28 mouse cellular contexts compared by ENCODE assay signal in genomic region chr1:171089891-171090290, GRCm38 (mm10). TPM values are rescaled to one million over a fixed set of nuclear protein-coding genes. Genes with fewer than 3 reads are reported as not detected.
A peak's percentile ranks its signal among the peaks of the same experiment; 100 is the strongest.
DNase-seq lines count a peak whose midpoint lies in the region; ATAC-seq and TF ChIP-seq lines count a peak whose summit lies in the region.
"Had no signal": no experiment of that assay in that cellular context is flagged by ENCODE, and none has a peak within 500 bp of the region (broad histone marks: within the 10 kb centered on the region; RNA-seq: fewer than 3 reads in every experiment).

No protein-coding gene starts in this region.

- H3K27me3 ChIP-seq in E14TG2a.4 (ENCODE audit: insufficient read depth, low read length) = peaks cover 7% of the 10 kb centered on the region
- peaks cover 28% of the 10 kb centered on the region for H3K27me3 ChIP-seq in neural tube, embryonic 15.5 days (replicated peaks)
- H3K27me3 ChIP-seq: CH12.LX, Patski had no signal

- H3K9ac ChIP-seq in neural tube, embryonic 15.5 days (replicated peaks) = no peak overlapping the region
- H3K9ac ChIP-seq: embryonic facial prominence, embryonic 13.5 days; embryonic facial prominence, embryonic 15.5 days; forebrain, embryonic 13.5 days; forebrain, embryonic 15.5 days; forebrain, postnatal 0 days had no signal

- peak; percentile 94 for DNase-seq in ES-CJ7 (ENCODE audit: low read depth, low spot score)
- peak; percentile 93 for DNase-seq in R1 (ENCODE audit: low read depth, low spot score)
- DNase-seq in adrenal gland, postnatal 25 days = no peak
- no peak for DNase-seq in lung, postnatal 4 days
- DNase-seq: adrenal gland, adult 8-10 months; adrenal gland, postnatal 14 days; B cell, adult 2 months; cerebellum, adult 11 months; cerebellum, adult 18-20 months; cerebellum, adult 8-10 months; cerebellum, adult 9-11 months; cerebellum, postnatal 14 days; cerebellum, postnatal 36 days; embryo, embryonic 11 days; forebrain, postnatal 0 days had no signal

- peak overlapping the region; percentile 76 for H3K4me3 ChIP-seq in E14TG2a.4 (replicated peaks; ENCODE audit: low read length)
- no peak overlapping the region for H3K4me3 ChIP-seq in neural tube, embryonic 15.5 days (replicated peaks)
- H3K4me3 ChIP-seq: embryonic facial prominence, embryonic 13.5 days; embryonic facial prominence, embryonic 15.5 days; erythroblast, embryonic 14.5 days; forebrain, embryonic 10.5 days; forebrain, embryonic 13.5 days; forebrain, embryonic 15.5 days had no signal

- H3K27ac ChIP-seq in neural tube, embryonic 15.5 days (replicated peaks) = no peak overlapping the region
- H3K27ac ChIP-seq: embryonic facial prominence, embryonic 13.5 days; embryonic facial prominence, embryonic 15.5 days; forebrain, embryonic 10.5 days; forebrain, embryonic 13.5 days; forebrain, embryonic 15.5 days had no signal

- 93% methylated on average over 1 of the region's 1 CpGs for WGBS in neural tube, embryonic 15.5 days

- H3K4me1 ChIP-seq in E14TG2a.4 (replicated peaks; ENCODE audit: low read depth, low read length) = peaks cover 22% of the 10 kb centered on the region
- peaks cover 5% of the 10 kb centered on the region; the same call in 1 of the 2 replicates for H3K4me1 ChIP-seq in neural tube, embryonic 15.5 days

- H3K4me2 ChIP-seq in neural tube, embryonic 15.5 days = no peak overlapping the region
- H3K4me2 ChIP-seq: embryonic facial prominence, embryonic 13.5 days; embryonic facial prominence, embryonic 15.5 days; forebrain, embryonic 13.5 days; forebrain, embryonic 15.5 days had no signal

- no peaks in the 10 kb centered on the region for H3K36me3 ChIP-seq in E14TG2a.4 (ENCODE audit: insufficient read depth, low read length)
- H3K36me3 ChIP-seq in neural tube, embryonic 15.5 days = no peaks in the 10 kb centered on the region
- H3K36me3 ChIP-seq: embryonic facial prominence, embryonic 13.5 days; embryonic facial prominence, embryonic 15.5 days; forebrain, embryonic 10.5 days; forebrain, embryonic 15.5 days; G1E had no signal

- peaks cover 32% of the 10 kb centered on the region for H3K9me3 ChIP-seq in E14TG2a.4 (ENCODE audit: low read length)
- H3K9me3 ChIP-seq in neural tube, embryonic 15.5 days (replicated peaks) = no peaks in the 10 kb centered on the region
- H3K9me3 ChIP-seq: embryonic facial prominence, embryonic 13.5 days; embryonic facial prominence, embryonic 15.5 days; forebrain, embryonic 10.5 days; forebrain, embryonic 13.5 days; forebrain, embryonic 15.5 days had no signal

- ATAC-seq in neural tube, embryonic 15.5 days (ENCODE audit: low FRiP score) = no peak
- ATAC-seq: activated CD4-positive, CD25-positive, alpha-beta regulatory T cell, adult 4 months; CD4-positive, CD25-positive, alpha-beta regulatory T cell, adult 4 months; forebrain, embryonic 13.5 days; forebrain, embryonic 15.5 days; forebrain, postnatal 0 days; Patski had no signal

- no peak for TF ChIP-seq CTCF in E14TG2a.4 (conservative IDR thresholded peaks at IDR 0.05; ENCODE audit: low read length)

RNA-seq across cellular contexts. Expression of gene Cfap126, which starts 23.8 kb away (rescaled TPM):
- 2.3 and 4.5 TPM in 2 replicates for total RNA-seq in adrenal gland, postnatal 25 days (2021)
- 4.4 and 6.3 TPM in 2 replicates for polyA plus RNA-seq in neural tube, embryonic 15.5 days (2015; fragmentation: Nextera tagmentation; extraction: Ambion mirVana)

RNA-seq across cellular contexts. Expression of gene Fcgr3, which starts 25.2 kb away (rescaled TPM):
- total RNA-seq in adrenal gland, postnatal 25 days (2021) = 5.5 and 7.4 TPM in 2 replicates
- polyA plus RNA-seq in neural tube, embryonic 15.5 days (2015; fragmentation: Nextera tagmentation; extraction: Ambion mirVana) = 11.5 and 11.8 TPM in 2 replicates
- polyA plus RNA-seq: CD4-positive, CD25-positive, alpha-beta regulatory T cell, adult 4 months; erythroblast, embryonic 14.5 days had no signal

Comparison
In these comparisons a context has a peak if more than half of its experiments do, and no peak if none do; other contexts are left out.
1. DNase-seq: peak in ES-CJ7 (single experiment) and R1 (single experiment); none in adrenal gland, postnatal 25 days (single experiment) and lung, postnatal 4 days (0 of 2).